10 mouse cellular contexts compared by ENCODE assay signal in genomic region chr9:37018154-37018553, GRCm38 (mm10).
DNase-seq lines count a peak whose midpoint lies in the region; ATAC-seq and TF ChIP-seq lines count a peak whose summit lies in the region.
"Had no signal": no experiment of that assay in that cellular context is flagged by ENCODE, and none has a peak within 500 bp of the region (broad histone marks: within the 10 kb centered on the region; RNA-seq: fewer than 3 reads in every experiment).

No protein-coding gene starts in this region.

- H3K27ac ChIP-seq in hindbrain, embryonic 16.5 days (ENCODE audit: low read depth, low read length) = no peak overlapping the region
- H3K27ac ChIP-seq in hindbrain, embryonic 11.5 days (ENCODE audit: low read depth, low read length) = no peak overlapping the region
- peak overlapping the region; percentile 67; the same call in 1 of the 2 replicates for H3K27ac ChIP-seq in layer of hippocampus, adult 2 months
- no peak overlapping the region for H3K27ac ChIP-seq in forebrain, embryonic 14.5 days (ENCODE audit: low read depth, low read length)
- H3K27ac ChIP-seq: forebrain, embryonic 13.5 days had no signal

- H3K9ac ChIP-seq in hindbrain, embryonic 16.5 days (ENCODE audit: low read depth, low read length) = no peak overlapping the region
- no peak overlapping the region for H3K9ac ChIP-seq in hindbrain, embryonic 11.5 days (ENCODE audit: low read depth, low read length)
- no peak overlapping the region for H3K9ac ChIP-seq in forebrain, embryonic 14.5 days (ENCODE audit: low read length)
- H3K9ac ChIP-seq: forebrain, embryonic 13.5 days had no signal

- TF ChIP-seq CTCF in layer of hippocampus, adult 2 months (conservative IDR thresholded peaks at IDR 0.05) = no peak

- peaks cover 20% of the 10 kb centered on the region for H3K4me1 ChIP-seq in hindbrain, embryonic 16.5 days (ENCODE audit: control insufficient read depth, insufficient read depth, low read depth, low read length)
- H3K4me1 ChIP-seq in hindbrain, embryonic 11.5 days (replicated peaks; ENCODE audit: control insufficient read depth, insufficient read depth, low read length) = no peaks in the 10 kb centered on the region; the same call in 1 of the 2 replicates
- peaks cover 21% of the 10 kb centered on the region for H3K4me1 ChIP-seq in forebrain, embryonic 14.5 days (ENCODE audit: control insufficient read depth, insufficient read depth, low read length)

- H3K4me3 ChIP-seq in hindbrain, embryonic 16.5 days (ENCODE audit: low read length) = no peak overlapping the region
- H3K4me3 ChIP-seq in hindbrain, embryonic 11.5 days (ENCODE audit: low read depth, low read length) = no peak overlapping the region
- no peak overlapping the region for H3K4me3 ChIP-seq in layer of hippocampus, adult 2 months
- H3K4me3 ChIP-seq in forebrain, embryonic 14.5 days (ENCODE audit: low read depth, low read length) = no peak overlapping the region
- H3K4me3 ChIP-seq: forebrain, embryonic 13.5 days had no signal

- no peak overlapping the region for H3K4me2 ChIP-seq in hindbrain, embryonic 16.5 days (ENCODE audit: low read length)
- no peak overlapping the region for H3K4me2 ChIP-seq in hindbrain, embryonic 11.5 days (replicated peaks; ENCODE audit: low read depth, low read length)
- H3K4me2 ChIP-seq in forebrain, embryonic 14.5 days (ENCODE audit: low read length) = no peak overlapping the region
- H3K4me2 ChIP-seq: forebrain, embryonic 13.5 days had no signal

- peak; percentile 7; the same call in 1 of the 2 replicates for ATAC-seq in hindbrain, embryonic 16.5 days
- no peak for ATAC-seq in hindbrain, embryonic 11.5 days (ENCODE audit: low FRiP score)
- ATAC-seq in forebrain, embryonic 14.5 days = no peak
- ATAC-seq: forebrain, embryonic 13.5 days had no signal

- H3K36me3 ChIP-seq in hindbrain, embryonic 16.5 days (ENCODE audit: control insufficient read depth, insufficient read depth, low read length) = no peaks in the 10 kb centered on the region
- H3K36me3 ChIP-seq in hindbrain, embryonic 11.5 days (ENCODE audit: control insufficient read depth, insufficient read depth, low read length) = no peaks in the 10 kb centered on the region
- no peaks in the 10 kb centered on the region for H3K36me3 ChIP-seq in forebrain, embryonic 14.5 days (ENCODE audit: control insufficient read depth, insufficient read depth, low read length)

- DNase-seq in hindbrain, embryonic 11.5 days (ENCODE audit: low spot score) = no peak
- DNase-seq in cerebellum, postnatal 14 days = peak; percentile 40 to 52
- peak; percentile 62 to 64 for DNase-seq in layer of hippocampus, adult 2 months (ENCODE audit: low spot score in 2 of 2)
- DNase-seq in right cerebral cortex, postnatal 10 days (ENCODE audit: low spot score in 2 of 2) = peak; percentile 70 to 71
- DNase-seq in retina, postnatal 1 day = no peak
- no peak for DNase-seq in gastrocnemius, adult 18-20 months (ENCODE audit: low spot score)
- no peak for DNase-seq in forebrain, embryonic 14.5 days (ENCODE audit: low spot score)
- DNase-seq: thymus, postnatal 4 days had no signal

- no peaks in the 10 kb centered on the region for H3K27me3 ChIP-seq in hindbrain, embryonic 16.5 days (replicated peaks; ENCODE audit: control insufficient read depth, insufficient read depth, low read length)
- no peaks in the 10 kb centered on the region for H3K27me3 ChIP-seq in hindbrain, embryonic 11.5 days (ENCODE audit: control insufficient read depth, insufficient read depth, low read length)
- H3K27me3 ChIP-seq in forebrain, embryonic 14.5 days (replicated peaks; ENCODE audit: control insufficient read depth, insufficient read depth, low read length) = no peaks in the 10 kb centered on the region
- H3K27me3 ChIP-seq: forebrain, embryonic 13.5 days had no signal

- no peaks in the 10 kb centered on the region for H3K9me3 ChIP-seq in hindbrain, embryonic 16.5 days (ENCODE audit: control insufficient read depth, low read length)
- no peaks in the 10 kb centered on the region for H3K9me3 ChIP-seq in hindbrain, embryonic 11.5 days (ENCODE audit: control insufficient read depth, low read length)
- H3K9me3 ChIP-seq in forebrain, embryonic 14.5 days (replicated peaks; ENCODE audit: control insufficient read depth, low read length) = no peaks in the 10 kb centered on the region
- H3K9me3 ChIP-seq: forebrain, embryonic 13.5 days had no signal

- WGBS in hindbrain, embryonic 16.5 days = 40% methylated on average over 1 of the region's 1 CpGs
- 81% methylated on average over 1 of the region's 1 CpGs for WGBS in hindbrain, embryonic 11.5 days
- WGBS in forebrain, embryonic 14.5 days = 68% methylated on average over 1 of the region's 1 CpGs

Comparison
In these comparisons a context has a peak if more than half of its experiments do, and no peak if none do; other contexts are left out.
1. DNase-seq: peak in cerebellum, postnatal 14 days (2 of 2), layer of hippocampus, adult 2 months (2 of 2) and right cerebral cortex, postnatal 10 days (2 of 2); none in hindbrain, embryonic 11.5 days (single experiment), retina, postnatal 1 day (single experiment), gastrocnemius, adult 18-20 months (single experiment) and forebrain, embryonic 14.5 days (single experiment).